Mouse (Mus musculus) bone marrow, adult 2 months (tissue): ENCODE data around the gene Arhgap19. TPM values are rescaled to one million over a fixed set of nuclear protein-coding genes. Genes with fewer than 3 reads are reported as not detected.

Experiments
- H3K27ac ChIP-seq: fragments of 200-500 bp; 2 replicates; pipeline ENCODE4 v1.5.1; 2012; ENCODE audit warnings: low read depth, mild to moderate bottlenecking, control low read depth, inconsistent platforms, low read length; ENCODE audit not compliant: control insufficient read depth, poor library complexity, insufficient read depth
- H3K4me1 ChIP-seq: fragments of 200-500 bp; 2 replicates; pipeline ENCODE4 v1.6.1; 2011; ENCODE audit warnings: low read length; ENCODE audit not compliant: control insufficient read depth, insufficient read depth
- H3K4me3 ChIP-seq: fragments of 200-500 bp; replicated peaks from 2 replicates; pipeline ENCODE3; 2011; ENCODE audit warnings: mild to moderate bottlenecking, low read depth, low read length, control low read depth; ENCODE audit not compliant: control insufficient read depth
- CTCF ChIP-seq: fragments of 200-500 bp; IDR thresholded peaks from 2 replicates; pipeline ENCODE4 v1.5.1; 2011; ENCODE audit warnings: low read length, control low read depth; ENCODE audit not compliant: control insufficient read depth, insufficient read depth
- POLR2A ChIP-seq: fragments of 200-500 bp; IDR thresholded peaks from 2 replicates; pipeline ENCODE4 v1.6.1; 2011; ENCODE audit warnings: low read depth, mild to moderate bottlenecking, control low read depth, low read length, borderline replicate concordance; ENCODE audit not compliant: control insufficient read depth
- WGBS: fragments of 180-500 bp; shearing (Covaris S2); methylation state at CpG from one replicate; pipeline ENCODE4 v1.1.7; 2018; 5-methylcytosine and 5-hydroxymethylcytosine counted together
- polyA plus RNA-seq: library from polyadenylated mRNA; stranded (reverse); fragments of >200 nt; gene quantifications from 2 replicates; pipeline ENCODE4 v1.2.4, GENCODE M21; 2011; ENCODE audit warnings: low replicate concordance; ENCODE audit not compliant: missing spikeins, insufficient read depth, insufficient read length

Gene Arhgap19
- polyA plus RNA-seq, 1 experiment: 25.5 TPM

DNA sequence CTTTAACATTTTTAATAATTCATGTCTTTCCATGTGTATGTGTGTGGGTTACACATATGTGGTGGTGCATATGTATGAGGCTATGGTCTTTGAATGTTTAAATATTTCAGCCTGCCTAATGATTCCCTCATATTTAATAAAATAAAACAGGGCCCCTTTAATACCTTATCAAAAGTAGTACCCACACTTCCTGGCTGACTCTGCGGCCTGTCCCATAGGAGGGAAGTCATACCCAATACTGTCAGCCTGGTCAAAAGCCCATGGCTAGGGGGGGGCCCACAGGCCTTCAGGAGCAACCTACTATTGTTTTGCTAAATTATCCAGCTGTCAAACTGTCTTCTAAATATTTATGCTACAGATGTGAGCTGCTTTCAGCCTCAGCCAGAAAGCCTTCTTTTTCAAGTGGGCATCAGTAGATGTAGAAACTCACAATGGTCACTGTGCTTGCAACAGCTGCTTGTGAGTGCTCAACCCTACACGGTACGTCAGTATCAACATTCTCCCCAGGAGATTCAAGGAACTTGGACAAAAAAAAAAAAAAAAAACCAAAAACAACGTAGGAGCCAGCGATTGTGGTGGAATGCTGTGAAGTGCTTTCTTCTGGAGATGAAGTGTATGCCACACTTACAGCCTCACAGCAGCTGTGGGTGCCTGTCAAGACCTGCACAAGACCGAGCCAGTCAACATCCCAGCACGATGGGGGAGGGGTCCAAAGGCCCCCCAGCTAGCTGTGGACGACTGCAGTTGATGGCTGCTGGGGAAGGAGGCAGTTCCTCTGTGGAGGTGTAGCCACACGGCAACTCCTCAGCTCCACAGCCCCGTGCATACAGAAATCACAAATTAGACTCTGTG lies 12.5 kb downstream of the Arhgap19 start:
- Histone ChIP-seq H3K4me1 (peaks cover 1% of the 10 kb centered on the region; the same call in 1 of the 2 replicates), H3K27ac (no peak overlapping the region), H3K4me3 (no peak overlapping the region)
- TF ChIP-seq CTCF (no peak), POLR2A (no peak)
- 60% methylated on average over 10 of the region's 10 CpGs for WGBS

DNA sequence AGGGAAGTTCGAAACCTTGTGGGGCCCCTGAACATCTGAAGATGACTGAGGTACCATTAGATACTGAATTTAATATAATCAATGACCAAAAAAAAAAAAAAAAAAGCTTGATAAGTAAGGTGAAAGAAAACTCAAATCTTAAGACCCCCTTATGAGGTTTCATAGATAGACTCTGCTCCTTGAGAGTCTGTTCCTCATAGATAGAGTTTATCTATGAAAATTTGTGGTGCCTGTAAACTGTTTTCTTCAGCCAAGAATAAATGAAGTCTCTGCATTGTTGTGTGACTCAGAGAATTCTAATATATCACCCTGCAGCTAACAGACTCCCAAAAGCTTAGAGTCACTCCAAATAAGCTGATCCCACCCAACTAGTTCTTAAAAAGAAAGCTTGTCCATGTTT lies 15.0 kb downstream of the Arhgap19 start:
- 86% methylated on average over 1 of the region's 1 CpGs for WGBS

DNA sequence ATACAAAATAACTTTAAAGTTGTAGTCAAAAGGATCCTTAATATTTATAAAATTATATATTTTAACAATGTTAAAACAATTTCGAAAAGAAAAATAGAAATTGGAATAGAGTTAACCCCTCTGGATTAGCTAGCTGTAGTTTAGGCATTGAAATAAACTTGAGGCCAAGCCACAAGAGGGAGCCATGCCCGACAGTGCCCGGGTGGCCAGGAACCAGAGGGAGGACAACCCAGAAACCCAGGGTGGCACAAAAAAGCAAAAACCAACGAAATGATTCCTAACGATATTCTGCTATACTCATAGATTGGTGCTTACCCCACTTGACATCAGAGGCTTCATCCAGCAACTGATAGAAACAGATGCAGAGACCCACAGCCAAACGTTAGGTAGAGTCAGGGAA lies 24.3 kb downstream of the Arhgap19 start:
- Histone ChIP-seq H3K4me3 (no peak overlapping the region), H3K4me1 (no peaks in the 10 kb centered on the region), H3K27ac (no peak overlapping the region)
- TF ChIP-seq POLR2A: no peak
- peak; percentile 45; the same call in 1 of the 2 replicates for TF ChIP-seq CTCF
- WGBS: 71% methylated on average over 6 of the region's 6 CpGs

More for the DNA sequence above, 15.0 kb downstream of the Arhgap19 start:
- Histone ChIP-seq H3K27ac (no peak overlapping the region), H3K4me1 (no peaks in the 10 kb centered on the region), H3K4me3 (no peak overlapping the region)
- no peak for TF ChIP-seq POLR2A
- TF ChIP-seq CTCF: no peak

DNA sequence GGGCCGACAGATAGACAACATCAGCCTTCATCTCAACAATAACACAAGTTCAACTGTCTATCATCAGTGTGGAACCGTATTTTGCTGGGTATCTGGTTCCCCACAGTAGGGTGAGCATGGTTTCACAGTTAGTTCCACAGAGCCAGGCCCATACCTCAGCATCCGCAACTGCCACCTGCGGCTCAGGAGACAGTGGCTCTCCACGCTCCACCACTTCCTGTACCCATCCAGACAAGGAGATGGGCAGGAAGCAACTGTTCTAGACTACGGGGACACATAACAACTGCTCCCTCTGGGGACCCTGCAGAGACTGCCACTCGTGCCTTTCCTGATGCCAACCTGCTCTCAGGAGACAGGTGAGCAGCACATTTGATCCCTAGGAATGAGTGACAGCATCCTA lies 33.1 kb downstream of the Arhgap19 start:
- 70% methylated on average over 7 of the region's 7 CpGs for WGBS
- Histone ChIP-seq H3K4me3 (no peak overlapping the region), H3K27ac (no peak overlapping the region), H3K4me1 (no peaks in the 10 kb centered on the region)
- TF ChIP-seq CTCF (no peak), POLR2A (no peak)

DNA sequence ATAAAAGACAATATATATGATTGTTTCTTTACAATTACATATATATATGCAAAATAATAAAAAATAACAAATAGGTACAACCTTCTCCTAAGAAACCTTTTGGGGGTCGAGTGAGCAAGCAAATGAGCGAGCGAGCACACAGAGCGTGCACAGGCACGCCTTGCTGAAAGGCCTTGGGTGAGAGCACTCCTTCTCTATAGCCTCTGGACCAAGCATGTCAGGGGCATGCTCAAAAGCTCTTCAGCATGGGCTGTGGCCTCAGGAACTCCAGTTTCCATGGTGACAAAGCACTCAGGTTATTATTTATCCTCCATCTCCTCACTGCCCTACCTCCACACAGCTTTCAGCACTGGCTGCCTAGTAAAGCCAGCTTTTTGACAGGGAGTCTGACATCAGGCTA lies 35.2 kb downstream of the Arhgap19 start:
- Histone ChIP-seq H3K4me3 (no peak overlapping the region), H3K27ac (no peak overlapping the region), H3K4me1 (no peaks in the 10 kb centered on the region)
- TF ChIP-seq POLR2A: no peak
- WGBS: 92% methylated on average over 5 of the region's 5 CpGs

DNA sequence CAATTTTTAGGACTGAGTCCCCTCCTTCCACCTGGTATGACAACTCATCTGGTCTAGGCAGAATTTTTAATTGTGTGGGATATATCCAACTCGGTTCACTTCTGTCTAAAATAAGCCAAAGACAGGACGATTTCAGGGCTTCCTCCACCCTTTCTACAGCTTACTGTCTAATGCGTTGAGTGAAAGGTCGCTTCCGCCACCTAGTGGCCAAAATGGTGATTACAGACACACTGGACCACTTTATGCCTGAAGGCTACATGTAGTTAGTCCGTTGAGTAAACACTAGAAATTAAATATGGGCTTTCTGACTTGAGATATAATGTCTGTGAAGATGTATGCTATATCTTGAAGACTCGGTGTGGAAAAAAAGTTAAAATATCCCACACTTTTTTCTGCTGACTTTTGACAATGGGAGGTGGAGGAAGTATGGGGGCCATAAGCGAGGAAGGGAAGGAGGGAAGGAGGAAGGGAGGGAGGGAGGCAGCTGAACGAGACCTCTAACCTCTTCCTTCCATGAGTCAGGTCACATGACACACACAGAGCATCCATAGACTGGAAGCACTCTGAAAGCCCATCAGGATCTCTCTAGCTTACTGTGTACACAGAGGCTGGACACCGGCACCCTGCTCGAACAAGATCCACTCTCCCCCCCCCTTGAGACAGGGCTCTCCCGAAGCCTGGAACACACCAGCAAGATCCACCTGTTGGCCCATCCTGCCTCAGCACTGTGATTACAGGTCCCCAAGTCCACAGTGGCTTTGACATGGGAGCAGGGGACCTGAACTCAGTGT lies 37.8 kb downstream of the Arhgap19 start:
- H3K4me1 ChIP-seq: no peaks in the 10 kb centered on the region
- no peak overlapping the region for H3K27ac ChIP-seq
- TF ChIP-seq POLR2A (no peak), CTCF (peak; percentile 68)
- WGBS: 24% methylated on average over 12 of the region's 12 CpGs
- H3K4me3 ChIP-seq: no peak overlapping the region

DNA sequence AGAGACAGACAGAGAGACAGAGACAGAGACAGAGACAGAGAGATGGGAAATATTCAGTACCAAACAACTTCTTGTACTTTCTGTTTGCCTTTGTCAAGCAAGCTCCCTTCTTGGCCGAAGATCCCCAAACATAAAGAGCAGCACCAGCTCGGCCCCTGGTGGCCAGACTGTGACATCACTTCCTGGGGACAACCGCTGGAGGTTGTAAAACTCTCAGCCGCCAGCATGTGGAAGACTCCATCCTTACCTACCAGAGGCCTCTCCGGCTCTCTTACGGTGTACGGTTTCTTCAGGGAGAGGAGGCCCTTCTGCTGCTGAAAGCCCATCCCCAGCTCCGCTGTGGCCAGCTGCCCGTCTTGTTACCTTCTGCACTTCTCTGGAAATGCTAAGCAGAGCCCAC lies 40.3 kb downstream of the Arhgap19 start:
- TF ChIP-seq POLR2A (no peak), CTCF (peak; percentile 49; the same call in 1 of the 2 replicates)
- WGBS: 62% methylated on average over 9 of the region's 9 CpGs
- no peak overlapping the region for H3K4me3 ChIP-seq
- no peaks in the 10 kb centered on the region for H3K4me1 ChIP-seq
- H3K27ac ChIP-seq: no peak overlapping the region

DNA sequence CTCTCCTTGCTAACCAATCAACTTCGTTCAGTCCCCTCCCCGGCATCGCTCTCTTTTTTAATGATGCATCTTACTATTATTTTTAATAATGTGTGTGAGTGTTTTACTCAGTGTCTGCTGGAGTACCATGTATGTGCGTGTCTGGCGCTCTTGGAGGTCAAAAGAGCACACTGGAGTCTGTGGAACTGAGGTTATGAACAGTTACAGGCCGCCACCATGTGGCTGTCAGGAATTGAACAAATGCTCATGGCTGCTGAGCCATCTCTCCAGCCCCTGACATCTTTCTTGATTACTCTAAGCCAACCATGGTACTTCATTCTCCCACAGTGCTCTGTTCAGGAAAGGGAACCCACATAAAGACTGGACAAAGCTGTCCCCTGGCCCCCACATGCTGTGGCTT lies 42.1 kb downstream of the Arhgap19 start:
- Histone ChIP-seq H3K27ac (no peak overlapping the region), H3K4me1 (no peaks in the 10 kb centered on the region), H3K4me3 (no peak overlapping the region)
- TF ChIP-seq CTCF (no peak), POLR2A (no peak)
- 82% methylated on average over 6 of the region's 6 CpGs for WGBS
